Mouse (Mus musculus) testis, adult 2 months (tissue): ENCODE results near the gene Olfr523.

Source experiments
- CTCF ChIP-seq: fragments of 200-500 bp; IDR thresholded peaks from 2 replicates; pipeline ENCODE4 v1.5.1; 2012; ENCODE audit warnings: low read depth, mild to moderate bottlenecking, inconsistent platforms, low read length, moderate library complexity; ENCODE audit not compliant: control insufficient read depth, insufficient read depth, insufficient replicate concordance
- POLR2A ChIP-seq: fragments of 200-500 bp; IDR thresholded peaks from 2 replicates; pipeline ENCODE4 v1.6.1; 2012; ENCODE audit warnings: low read depth, mild to moderate bottlenecking, inconsistent platforms, low read length, moderate library complexity; ENCODE audit not compliant: control insufficient read depth

DNA sequence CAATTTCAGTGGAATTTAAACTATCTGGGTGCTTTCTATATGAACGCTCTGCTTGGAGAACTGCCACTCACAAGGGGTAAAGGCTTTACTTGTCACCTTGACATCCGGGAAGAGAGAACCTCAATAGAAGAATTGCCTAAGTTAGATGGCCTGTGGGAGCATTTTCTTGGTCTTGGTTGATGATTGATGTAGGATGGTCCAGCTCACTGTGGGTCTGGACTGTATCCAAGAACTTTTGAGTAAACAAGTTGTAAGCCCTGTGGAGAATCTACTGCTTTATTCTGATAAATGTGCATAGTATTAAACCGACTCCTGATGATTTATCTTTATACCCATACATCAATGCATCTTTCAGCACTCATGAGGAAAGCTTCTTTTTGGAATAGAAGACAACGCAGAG, 3.6 kb upstream of the Olfr523 start:
- no peak for TF ChIP-seq CTCF
- no peak for TF ChIP-seq POLR2A
